Mouse (Mus musculus) CH12.LX (cell line): Measurements from ENCODE around the gene Prg2. TPM values are rescaled to one million over a fixed set of nuclear protein-coding genes. Genes with fewer than 3 reads are reported as not detected.
A peak's percentile ranks its signal among the peaks of the same experiment; 100 is the strongest.

Experiments used
- DNase-seq: peaks from one replicate; pipeline ENCODE4 v3.0.0-alpha.2; 2013; ENCODE audit errors: extremely low read depth
- H3K27ac ChIP-seq: 2 replicates; pipeline ENCODE4 v1.5.1; 2012; ENCODE audit warnings: low read depth, mild to moderate bottlenecking, control low read depth, moderate library complexity; ENCODE audit not compliant: insufficient read depth
- H3K27me3 ChIP-seq: replicated peaks from 2 replicates; pipeline ENCODE3; 2012; ENCODE audit warnings: inconsistent platforms
- H3K36me3 ChIP-seq, 2 experiments: replicated peaks in 1 of 2; 2 replicates each; pipeline versions ENCODE3 to v1.6.1; 2012; ENCODE audit warnings: inconsistent platforms in 1 of 2, low read length in 1 of 2, mild to moderate bottlenecking in 1 of 2, mixed read lengths in 1 of 2, moderate library complexity in 1 of 2; ENCODE audit not compliant: control insufficient read depth in 1 of 2, insufficient read depth in 1 of 2
- H3K4me1 ChIP-seq, 2 experiments: 2 replicates each; pipeline ENCODE4 v1.6.1; 2012; ENCODE audit warnings: inconsistent platforms in 1 of 2, moderate library complexity in 1 of 2; ENCODE audit not compliant: insufficient read depth in 2 of 2, control insufficient read depth in 1 of 2
- H3K4me2 ChIP-seq: 2 replicates; pipeline ENCODE4 v1.6.1; 2012; ENCODE audit warnings: low read depth, mild to moderate bottlenecking, control low read depth; ENCODE audit not compliant: poor library complexity, insufficient read depth, severe bottlenecking
- H3K4me3 ChIP-seq, 3 experiments: fragments of 150-350 bp in 1 of 3; sonication (generic) in 1 of 3; replicated peaks in 1 of 3; 2 replicates each; pipeline versions ENCODE3 to v1.5.1; 2011 to 2012; ENCODE audit warnings: low read depth in 2 of 3, low read length in 2 of 3, mild to moderate bottlenecking in 2 of 3, moderate library complexity in 2 of 3, control low read depth in 1 of 3, improper control_type of control experiment in 1 of 3, inconsistent platforms in 1 of 3, mixed read lengths in 1 of 3; ENCODE audit not compliant: poor library complexity in 1 of 3
- H3K79me2 ChIP-seq: replicated peaks from 2 replicates; pipeline ENCODE4 v1.6.1; 2012; ENCODE audit warnings: mild to moderate bottlenecking, moderate library complexity; ENCODE audit not compliant: control insufficient read depth, poor library complexity, insufficient read depth, severe bottlenecking; ENCODE audit errors: extremely low read depth
- H3K9ac ChIP-seq: 2 replicates; pipeline ENCODE4 v1.6.1; 2012; ENCODE audit warnings: low read depth, mild to moderate bottlenecking, control low read depth, moderate library complexity; ENCODE audit not compliant: insufficient read depth
- H3K9me3 ChIP-seq: replicated peaks from 2 replicates; pipeline ENCODE3; 2012; ENCODE audit warnings: low read length, inconsistent platforms, mixed read lengths
- CHD2 ChIP-seq: IDR thresholded peaks from 2 replicates; pipeline ENCODE4 v1.6.1; 2011; ENCODE audit warnings: low read length, improper control_type of control experiment
- E2F4 ChIP-seq: IDR thresholded peaks from 2 replicates; pipeline ENCODE4 v1.6.1; 2011; ENCODE audit warnings: low read depth, low read length, improper control_type of control experiment; ENCODE audit not compliant: insufficient replicate concordance
- ELF1 ChIP-seq: IDR thresholded peaks from 2 replicates; pipeline ENCODE4 v1.6.1; 2014; ENCODE audit warnings: low read depth, mild to moderate bottlenecking, inconsistent platforms, low read length, improper control_type of control experiment
- EP300 ChIP-seq: IDR thresholded peaks from 2 replicates; pipeline ENCODE4 v1.6.1; 2011; ENCODE audit warnings: low read length, improper control_type of control experiment
- GABPA ChIP-seq: IDR thresholded peaks from 2 replicates; pipeline ENCODE4 v1.6.1; 2012; ENCODE audit warnings: low read depth, low read length, improper control_type of control experiment, inconsistent platforms; ENCODE audit not compliant: insufficient replicate concordance
- HCFC1 ChIP-seq: IDR thresholded peaks from 2 replicates; pipeline ENCODE4 v1.6.1; 2012; ENCODE audit warnings: low read depth, mild to moderate bottlenecking, inconsistent platforms, low read length, improper control_type of control experiment
- MAZ ChIP-seq: IDR thresholded peaks from 2 replicates; pipeline ENCODE4 v1.6.1; 2012; ENCODE audit warnings: low read depth, mild to moderate bottlenecking, inconsistent platforms, low read length, improper control_type of control experiment, moderate library complexity
- NELFE ChIP-seq: IDR thresholded peaks from 2 replicates; pipeline ENCODE4 v1.6.1; 2011; ENCODE audit warnings: low read depth, low read length, improper control_type of control experiment
- NRF1 ChIP-seq: IDR thresholded peaks from 2 replicates; pipeline ENCODE4 v1.6.1; 2014; ENCODE audit warnings: low read depth, mild to moderate bottlenecking, inconsistent platforms, low read length, improper control_type of control experiment, moderate library complexity
- POLR2A ChIP-seq: IDR thresholded peaks from 2 replicates; pipeline ENCODE4 v1.6.1; 2011; ENCODE audit warnings: low read depth, mild to moderate bottlenecking, improper control_type of control experiment, low read length
- POLR2AphosphoS2 ChIP-seq: IDR thresholded peaks from 2 replicates; pipeline ENCODE4 v1.6.1; 2011; ENCODE audit warnings: low read depth, low read length, improper control_type of control experiment
- TCF12 ChIP-seq: IDR thresholded peaks from 2 replicates; pipeline ENCODE4 v1.6.1; 2014; ENCODE audit warnings: low read depth, mild to moderate bottlenecking, inconsistent platforms, low read length, improper control_type of control experiment
- UBTF ChIP-seq: IDR thresholded peaks from 2 replicates; pipeline ENCODE4 v1.6.1; 2012; ENCODE audit warnings: low read depth, mild to moderate bottlenecking, inconsistent platforms, low read length, improper control_type of control experiment, moderate library complexity
- USF2 ChIP-seq: conservative IDR thresholded peaks from 2 replicates; pipeline ENCODE4 v1.6.1; 2011; ENCODE audit warnings: low read depth, low read length, improper control_type of control experiment
- ZMIZ1 ChIP-seq: IDR thresholded peaks from 2 replicates; pipeline ENCODE4 v1.6.1; 2012; ENCODE audit warnings: low read depth, mild to moderate bottlenecking, inconsistent platforms, low read length, improper control_type of control experiment
- dilution Hi-C: fragments of 300-500 bp; cut with MboI; formaldehyde crosslinking; loops from 2 replicates; pipeline ENCODE4 v1.14.3; 2020; ENCODE audit warnings: low sequenced_read_pairs; ENCODE audit not compliant: extremely low pct_unique_long_range_greater_than_20kb, extremely low pct_ligation_motif_present
- in situ Hi-C: fragments of 300-500 bp; cut with MboI; formaldehyde crosslinking; loops from 3 replicates; pipeline ENCODE4 v1.14.3; 2019; ENCODE audit warnings: low sequenced_read_pairs, low pct_ligation_motif_present, low pct_unique_long_range_greater_than_20kb, mixed read lengths
- polyA plus RNA-seq: library from polyadenylated mRNA; unstranded; fragments of >175 nt; gene quantifications from 2 replicates; pipeline ENCODE4 v1.2.1, GENCODE M21; 2012; ENCODE audit warnings: low read depth; ENCODE audit not compliant: insufficient read length
- total RNA-seq, 2 experiments: library from RNA; depleted of rRNA; stranded (reverse); fragments of 300-350 nt in 1 of 2; fragments of >200 nt in 1 of 2; gene quantifications; 2 replicates each; pipeline ENCODE4 v1.2.3; 2012 to 2014

The Prg2 gene
- total and polyA plus RNA-seq, 3 experiments: 0.60 to 0.93 (median 0.81) TPM

DNA sequence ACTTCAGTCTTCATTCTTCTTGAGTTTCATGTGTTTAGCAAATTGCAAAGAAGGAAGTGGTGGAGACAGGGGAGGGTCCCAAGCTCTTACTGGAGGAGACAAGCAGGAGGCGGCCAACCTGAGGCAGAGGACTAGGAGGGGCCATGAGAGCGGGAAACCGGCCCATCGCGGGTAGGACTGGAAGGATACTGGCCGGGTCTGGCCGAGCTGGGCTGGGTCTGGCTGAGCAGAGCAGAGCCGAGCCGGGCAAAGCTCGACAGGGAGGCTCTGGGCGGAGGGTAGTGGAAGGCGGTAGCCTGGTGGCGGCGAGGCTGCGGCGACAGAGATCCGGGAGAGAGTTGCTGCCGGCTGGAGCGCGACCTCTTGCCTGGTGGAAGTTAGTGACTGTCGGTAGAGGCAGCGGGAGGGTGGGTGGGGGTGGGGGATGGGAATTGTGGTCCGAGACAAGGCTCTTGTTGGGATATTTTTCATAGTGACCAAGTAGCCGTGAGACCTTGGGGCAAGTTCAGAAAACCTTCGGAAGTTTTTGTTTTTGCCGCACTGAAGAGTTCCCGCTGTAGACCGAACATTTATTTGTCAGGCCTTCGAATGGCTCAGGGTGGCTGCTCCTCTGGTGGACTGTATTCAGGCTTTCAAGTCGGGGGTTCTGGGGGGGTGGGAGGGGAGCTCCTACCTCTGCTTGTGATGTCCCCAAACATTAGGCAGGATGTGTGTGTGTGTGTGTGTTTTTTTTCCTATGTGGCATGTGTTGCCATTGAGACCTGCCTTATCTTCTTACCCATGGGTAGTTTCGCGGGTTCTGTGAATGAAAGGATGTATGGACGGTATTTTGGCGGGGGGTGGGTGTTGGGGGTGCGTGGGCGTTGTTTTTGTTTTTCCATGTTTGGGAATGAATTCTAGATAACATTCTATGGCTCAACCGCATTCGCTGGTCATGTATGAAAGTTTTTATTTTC is 43.5 kb upstream of the Prg2 start, which contains the start of gene Slc43a3:
Slc43a3 (plus strand) TSS at position 106 of the 956 bp plus-strand sequence.
- in situ Hi-C loops: no loop called here
- peaks cover 2 to 34% of the 10 kb centered on the region in 2 experiments; a peak in 3 of 4 replicates for H3K4me1 ChIP-seq
- peak within 1 kb of the TSS; percentile 92 for H3K27ac ChIP-seq
- H3K4me3 ChIP-seq: peak within 1 kb of the TSS; percentile 58 to 78 (median 77)
- H3K36me3 ChIP-seq: peaks cover 13 to 29% of the 10 kb centered on the region in 2 experiments
- H3K9me3 ChIP-seq: peaks cover 3% of the 10 kb centered on the region
- H3K27me3 ChIP-seq: no peaks in the 10 kb centered on the region
- TF ChIP-seq ELF1: peak; percentile 65; the same call in 1 of the 2 replicates
- TF ChIP-seq POLR2A: peak; percentile 88
- peak; percentile 87 for TF ChIP-seq NELFE
- no peak for TF ChIP-seq NRF1
- TF ChIP-seq POLR2AphosphoS2: peak; percentile 44; the same call in 1 of the 2 replicates
- TF ChIP-seq E2F4: peak; percentile 81; the same call in 1 of the 2 replicates
- no peak for TF ChIP-seq EP300
- TF ChIP-seq ZMIZ1: peak; percentile 68; the same call in 1 of the 2 replicates
- peak; percentile 60 for TF ChIP-seq TCF12
- no peak for TF ChIP-seq GABPA
- TF ChIP-seq MAZ: 0 out of 2 replicates have a peak, but pooled peaks have one; percentile 21
- TF ChIP-seq USF2: no peak
- peak; percentile 26; the same call in 1 of the 2 replicates for TF ChIP-seq CHD2
- peak; percentile 84; the same call in 1 of the 2 replicates for TF ChIP-seq UBTF
- peak; percentile 85 for DNase-seq
- dilution Hi-C loops: no loop called here
- H3K9ac ChIP-seq: peak within 1 kb of the TSS; percentile 87
- H3K79me2 ChIP-seq: peaks cover 29% of the 10 kb centered on the region
- peak within 1 kb of the TSS; percentile 72 for H3K4me2 ChIP-seq

DNA sequence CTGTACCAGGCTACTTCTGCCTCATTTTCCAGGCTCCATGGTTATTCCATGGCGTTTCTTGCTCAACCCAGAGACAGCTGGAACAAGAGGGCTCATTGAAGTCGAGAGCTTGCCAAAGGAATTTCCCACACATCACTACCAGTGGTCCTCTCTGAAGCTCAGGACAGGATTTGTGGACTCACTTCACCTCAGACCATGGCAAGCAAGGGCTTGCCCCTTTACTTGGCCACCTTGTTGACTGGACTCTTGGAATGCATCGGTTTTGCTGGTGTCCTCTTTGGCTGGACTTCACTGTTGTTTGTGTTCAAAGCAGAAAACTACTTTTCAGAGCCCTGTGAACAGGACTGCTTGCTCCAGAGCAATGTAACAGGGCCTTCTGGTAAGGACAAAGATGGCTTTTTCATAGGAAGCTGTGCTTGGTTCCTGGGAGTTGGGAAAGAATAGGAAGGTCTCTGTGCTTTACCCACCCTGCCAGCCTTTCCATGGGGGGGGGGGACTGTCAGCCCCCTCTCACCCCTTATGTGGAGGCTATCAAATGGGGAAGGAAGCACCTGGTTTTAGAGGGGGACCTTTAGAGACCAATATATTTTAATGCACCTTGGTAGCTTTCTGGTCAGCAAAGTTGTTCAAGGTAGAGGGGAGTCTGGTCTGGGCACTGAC is 42.6 kb upstream of the Prg2 start:
- Histone ChIP-seq H3K27ac (peak overlapping the region; percentile 92), H3K27me3 (no peaks in the 10 kb centered on the region), H3K9ac (peak overlapping the region; percentile 87), H3K79me2 (peaks cover 29% of the 10 kb centered on the region), H3K36me3 (peaks cover 19 to 38% of the 10 kb centered on the region in 2 experiments), H3K9me3 (peaks cover 3% of the 10 kb centered on the region), H3K4me2 (peak overlapping the region; percentile 72), H3K4me1 (peaks cover 2 to 42% of the 10 kb centered on the region in 2 experiments; a peak in 3 of 4 replicates), H3K4me3 (peak overlapping the region; percentile 58 to 78 (median 77))
- DNase-seq: no peak
- no peak for TF ChIP-seq GABPA
- TF ChIP-seq NELFE: no peak
- 0 out of 2 replicates have a peak, but pooled peaks have one; percentile 2 for TF ChIP-seq HCFC1
- dilution Hi-C loops: no loop called here
- in situ Hi-C loops: no loop called here
